Mouse (Mus musculus) liver, embryonic 12.5 days (tissue): Measurements from ENCODE around the gene Rab12. TPM values are rescaled to one million over a fixed set of nuclear protein-coding genes. Genes with fewer than 3 reads are reported as not detected.
"Not testable (repeated sequence)": the region's sequence is repeated elsewhere in the genome, so short reads cannot be mapped to it uniquely, and the experiment has no call there.

Experiments used
- ATAC-seq: fragments of 200-750 bp; cut with Nextera tagmentation; 2 replicates; pipeline ENCODE4 v1.8.0; 2017; ENCODE audit warnings: moderate number of reproducible peaks, mild to moderate bottlenecking, moderate library complexity
- H3K27ac ChIP-seq: fragments of 300-500 bp; sonication (generic); 2 replicates; pipeline ENCODE4 v1.5.1; 2016; ENCODE audit warnings: mild to moderate bottlenecking
- H3K27me3 ChIP-seq: fragments of 300-500 bp; sonication (generic); replicated peaks from 2 replicates; pipeline ENCODE4 v1.6.1; 2016; ENCODE audit warnings: mild to moderate bottlenecking, moderate library complexity
- H3K36me3 ChIP-seq: fragments of 300-500 bp; sonication (generic); 2 replicates; pipeline ENCODE4 v1.6.1; 2016; ENCODE audit warnings: mild to moderate bottlenecking, moderate library complexity
- H3K4me1 ChIP-seq: fragments of 300-500 bp; sonication (generic); 2 replicates; pipeline ENCODE4 v1.6.1; 2016
- H3K4me2 ChIP-seq: fragments of 300-500 bp; sonication (generic); 2 replicates; pipeline ENCODE4 v1.6.1; 2016; ENCODE audit warnings: mild to moderate bottlenecking, moderate library complexity
- H3K4me3 ChIP-seq: fragments of 300-500 bp; sonication (generic); 2 replicates; pipeline ENCODE4 v1.5.1; 2016; ENCODE audit warnings: mild to moderate bottlenecking, moderate library complexity
- H3K9ac ChIP-seq: fragments of 300-500 bp; sonication (generic); 2 replicates; pipeline ENCODE4 v1.6.1; 2016; ENCODE audit warnings: mild to moderate bottlenecking, moderate library complexity
- H3K9me3 ChIP-seq: fragments of 300-500 bp; sonication (generic); replicated peaks from 2 replicates; pipeline ENCODE4 v1.6.1; 2016; ENCODE audit warnings: mild to moderate bottlenecking, moderate library complexity
- WGBS: fragments of 180-500 bp; shearing (Covaris S2); methylation state at CpG from one replicate; pipeline ENCODE4 v1.1.7; 2016; ENCODE audit not compliant: insufficient replicate concordance; 5-methylcytosine and 5-hydroxymethylcytosine counted together
- polyA plus RNA-seq: library from polyadenylated mRNA; unstranded; fragments of >200 nt; fragmentation: Nextera tagmentation; extraction: Ambion mirVana; gene quantifications from 2 replicates; pipeline ENCODE4 v1.2.1, GENCODE M21; 2016

The Rab12 gene
- polyA plus RNA-seq, result 12.4 and 14.7 TPM in 2 replicates

GRCm38 (mm10) chr17:66519554-66520553 lies at the start of gene Rab12:
Gene Rab12, minus strand, starts transcription at chr17:66519729.
- Histone ChIP-seq H3K9me3 (no peaks in the 10 kb centered on the region), H3K27ac (peak within 1 kb of the TSS; percentile 67), H3K4me1 (peaks cover 27% of the 10 kb centered on the region), H3K9ac (peak within 1 kb of the TSS; percentile 94), H3K27me3 (no peaks in the 10 kb centered on the region), H3K36me3 (peaks cover 7% of the 10 kb centered on the region; the same call in 1 of the 2 replicates), H3K4me2 (peak within 1 kb of the TSS; percentile 80), H3K4me3 (peak within 1 kb of the TSS; percentile 96)
- WGBS, result 10% methylated on average over 48 of the region's 71 CpGs
- ATAC-seq, result peak; percentile 91

GRCm38 (mm10) chr17:66564213-66564612 lies 44.7 kb upstream of the Rab12 start:
- 54% methylated on average over 7 of the region's 7 CpGs for WGBS
- H3K27me3 ChIP-seq, result no peaks in the 10 kb centered on the region
- no peak overlapping the region for H3K9ac ChIP-seq
- H3K36me3 ChIP-seq, result no peaks in the 10 kb centered on the region
- H3K4me2 ChIP-seq, result no peak overlapping the region
- ATAC-seq, result no peak
- H3K27ac ChIP-seq, result no peak overlapping the region
- no peak overlapping the region for H3K4me3 ChIP-seq
- H3K4me1 ChIP-seq, result no peaks in the 10 kb centered on the region
- H3K9me3 ChIP-seq, result 0 out of 2 replicates have a peak, but pooled peaks cover 6% of the 10 kb centered on the region

GRCm38 (mm10) chr17:66563551-66563950 lies 44.0 kb upstream of the Rab12 start:
- 37% methylated on average over 1 of the region's 1 CpGs for WGBS
- no peaks in the 10 kb centered on the region for H3K27me3 ChIP-seq
- H3K4me1 ChIP-seq, result no peaks in the 10 kb centered on the region
- H3K4me3 ChIP-seq, result no peak overlapping the region
- H3K27ac ChIP-seq, result no peak overlapping the region
- H3K9me3 ChIP-seq, result 0 out of 2 replicates have a peak, but pooled peaks cover 6% of the 10 kb centered on the region
- ATAC-seq, result no peak
- H3K9ac ChIP-seq, result no peak overlapping the region
- no peak overlapping the region for H3K4me2 ChIP-seq
- H3K36me3 ChIP-seq, result no peaks in the 10 kb centered on the region

GRCm38 (mm10) chr17:66561380-66561779 lies 41.9 kb upstream of the Rab12 start:
- no peak for ATAC-seq
- H3K36me3 ChIP-seq, result no peaks in the 10 kb centered on the region
- H3K9ac ChIP-seq, result no peak overlapping the region
- WGBS, result 34% methylated on average over 2 of the region's 2 CpGs
- no peak overlapping the region for H3K27ac ChIP-seq
- H3K4me2 ChIP-seq, result no peak overlapping the region
- 0 out of 2 replicates have a peak, but pooled peaks cover 6% of the 10 kb centered on the region for H3K9me3 ChIP-seq
- no peaks in the 10 kb centered on the region for H3K27me3 ChIP-seq
- H3K4me1 ChIP-seq, result no peaks in the 10 kb centered on the region
- H3K4me3 ChIP-seq, result no peak overlapping the region

- Histone ChIP-seq H3K4me1 (no peaks in the 10 kb centered on the region), H3K36me3 (no peaks in the 10 kb centered on the region), H3K27me3 (no peaks in the 10 kb centered on the region), H3K9ac (no peak overlapping the region), H3K9me3 (no peaks in the 10 kb centered on the region), H3K4me3 (no peak overlapping the region), H3K4me2 (no peak overlapping the region), H3K27ac (no peak overlapping the region)
- ATAC-seq, result no peak
- 79% methylated on average over 17 of the region's 17 CpGs for WGBS
These were observed 39.1 kb upstream of the Rab12 start for GRCm38 (mm10) chr17:66558404-66559317.

DNA sequence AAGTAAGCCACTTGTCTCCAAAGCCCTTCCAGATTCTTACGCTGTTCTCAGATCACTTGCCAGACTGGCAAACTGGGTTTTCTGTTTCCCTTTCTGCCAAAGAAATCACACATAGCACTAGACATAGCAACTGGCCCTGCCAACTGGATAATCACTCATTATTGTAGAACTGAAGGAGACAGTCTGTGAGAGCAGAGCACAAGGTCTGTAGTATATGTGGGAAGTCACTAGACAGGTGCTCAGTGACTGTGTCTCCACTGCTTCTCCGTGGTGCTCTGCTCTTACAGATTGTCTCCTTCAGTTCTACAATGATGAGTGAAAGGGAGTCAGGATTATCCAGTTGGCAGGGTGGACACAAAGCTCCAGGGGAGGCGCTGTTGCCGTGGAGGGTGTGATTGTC lies 33.2 kb upstream of the Rab12 start:
- H3K4me1 ChIP-seq, result no peaks in the 10 kb centered on the region
- no peak for ATAC-seq
- 68% methylated on average over 4 of the region's 4 CpGs for WGBS

GRCm38 (mm10) chr17:66550486-66550885 lies 31.0 kb upstream of the Rab12 start:
- Histone ChIP-seq H3K4me1 (no peaks in the 10 kb centered on the region), H3K9ac (no peak overlapping the region), H3K4me2 (no peak overlapping the region), H3K27me3 (no peaks in the 10 kb centered on the region), H3K9me3 (0 out of 2 replicates have a peak, but pooled peaks cover 5% of the 10 kb centered on the region), H3K27ac (no peak overlapping the region), H3K36me3 (no peaks in the 10 kb centered on the region), H3K4me3 (no peak overlapping the region)
- 74% methylated on average over 5 of the region's 5 CpGs for WGBS
- no peak for ATAC-seq

More for the DNA sequence above, 33.2 kb upstream of the Rab12 start:
- Histone ChIP-seq H3K27me3 (no peaks in the 10 kb centered on the region), H3K4me2 (no peak overlapping the region), H3K9me3 (0 out of 2 replicates have a peak, but pooled peaks cover 5% of the 10 kb centered on the region), H3K36me3 (no peaks in the 10 kb centered on the region), H3K4me3 (no peak overlapping the region), H3K9ac (no peak overlapping the region), H3K27ac (no peak overlapping the region)

DNA sequence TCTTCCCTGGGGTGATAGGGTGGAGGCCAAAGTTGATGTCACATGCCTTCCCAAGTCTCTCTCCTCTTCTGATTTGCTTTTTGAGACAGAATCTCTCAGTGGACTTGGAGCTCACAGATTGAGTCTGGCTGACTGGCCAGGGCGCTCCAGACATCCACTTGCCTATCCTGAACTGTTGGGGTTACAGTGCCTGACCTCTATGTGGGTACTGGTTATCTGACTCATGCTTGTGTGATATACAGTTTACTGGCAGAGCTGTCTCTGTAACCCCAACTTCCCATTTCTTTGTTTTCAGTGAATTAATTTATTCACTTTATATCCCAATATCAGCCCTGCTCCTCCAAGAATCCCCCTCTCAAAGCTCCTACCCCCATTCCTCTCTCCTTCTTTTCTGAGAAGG lies 12.8 kb upstream of the Rab12 start:
- Histone ChIP-seq H3K4me3 (no peak overlapping the region), H3K27me3 (no peaks in the 10 kb centered on the region), H3K9me3 (peaks cover 6% of the 10 kb centered on the region; the same call in 1 of the 2 replicates), H3K36me3 (no peaks in the 10 kb centered on the region), H3K27ac (no peak overlapping the region), H3K4me2 (no peak overlapping the region), H3K9ac (no peak overlapping the region), H3K4me1 (no peaks in the 10 kb centered on the region)
- ATAC-seq, result no peak
- WGBS, result 58% methylated on average over 1 of the region's 1 CpGs

DNA sequence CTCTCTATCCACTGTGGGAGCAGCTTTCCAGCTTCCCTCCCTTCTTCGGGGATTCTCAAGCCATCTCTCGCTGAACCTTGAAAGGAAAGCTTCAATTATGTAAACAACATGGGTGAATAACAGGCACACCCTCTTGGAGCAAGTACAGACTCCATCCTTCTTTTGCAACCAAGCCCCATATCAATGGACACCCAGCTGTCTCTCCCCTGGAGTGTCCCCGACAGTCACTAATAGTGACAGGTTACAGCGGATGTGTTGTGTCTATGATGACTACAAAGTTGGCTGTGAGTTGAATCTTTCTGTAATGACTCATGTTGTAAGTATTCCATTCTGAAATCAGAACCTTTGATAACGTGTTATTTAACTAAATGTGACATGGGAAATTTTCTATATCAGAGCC lies 3.9 kb upstream of the Rab12 start:
- no peaks in the 10 kb centered on the region for H3K9me3 ChIP-seq
- no peaks in the 10 kb centered on the region for H3K27me3 ChIP-seq
- H3K4me2 ChIP-seq, result no peak overlapping the region
- no peaks in the 10 kb centered on the region for H3K36me3 ChIP-seq
- H3K27ac ChIP-seq, result no peak overlapping the region
- no peak overlapping the region for H3K9ac ChIP-seq
- 71% methylated on average over 5 of the region's 5 CpGs for WGBS
- no peak for ATAC-seq
- H3K4me3 ChIP-seq, result no peak overlapping the region
- H3K4me1 ChIP-seq, result peaks cover 10% of the 10 kb centered on the region

DNA sequence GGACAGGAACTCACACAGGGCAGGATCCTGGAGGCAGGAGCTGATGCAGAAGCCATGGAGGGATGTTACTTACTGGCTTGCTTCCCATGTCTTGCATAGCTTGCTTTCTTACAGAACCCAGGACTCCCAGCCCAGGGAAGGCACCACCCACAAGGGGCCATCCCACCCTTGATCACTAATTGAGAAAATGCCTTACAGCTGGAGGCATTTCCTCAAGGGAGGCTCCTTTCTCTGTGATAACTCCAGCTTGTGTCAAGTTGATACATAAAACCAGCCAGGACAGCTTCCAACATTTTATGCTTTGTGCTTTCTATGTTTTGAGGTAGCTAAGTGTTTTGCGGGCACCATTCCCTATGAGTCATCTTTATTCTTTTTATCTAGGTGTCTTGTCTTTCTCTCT lies 3.1 kb upstream of the Rab12 start:
- not testable (repeated sequence) for H3K4me3 ChIP-seq, H3K4me2 ChIP-seq, ATAC-seq, H3K27ac ChIP-seq, H3K9ac ChIP-seq, H3K27me3 ChIP-seq, H3K9me3 ChIP-seq, H3K36me3 ChIP-seq
- 70% methylated on average over 1 of the region's 1 CpGs for WGBS
- peaks cover 16% of the 10 kb centered on the region for H3K4me1 ChIP-seq

DNA sequence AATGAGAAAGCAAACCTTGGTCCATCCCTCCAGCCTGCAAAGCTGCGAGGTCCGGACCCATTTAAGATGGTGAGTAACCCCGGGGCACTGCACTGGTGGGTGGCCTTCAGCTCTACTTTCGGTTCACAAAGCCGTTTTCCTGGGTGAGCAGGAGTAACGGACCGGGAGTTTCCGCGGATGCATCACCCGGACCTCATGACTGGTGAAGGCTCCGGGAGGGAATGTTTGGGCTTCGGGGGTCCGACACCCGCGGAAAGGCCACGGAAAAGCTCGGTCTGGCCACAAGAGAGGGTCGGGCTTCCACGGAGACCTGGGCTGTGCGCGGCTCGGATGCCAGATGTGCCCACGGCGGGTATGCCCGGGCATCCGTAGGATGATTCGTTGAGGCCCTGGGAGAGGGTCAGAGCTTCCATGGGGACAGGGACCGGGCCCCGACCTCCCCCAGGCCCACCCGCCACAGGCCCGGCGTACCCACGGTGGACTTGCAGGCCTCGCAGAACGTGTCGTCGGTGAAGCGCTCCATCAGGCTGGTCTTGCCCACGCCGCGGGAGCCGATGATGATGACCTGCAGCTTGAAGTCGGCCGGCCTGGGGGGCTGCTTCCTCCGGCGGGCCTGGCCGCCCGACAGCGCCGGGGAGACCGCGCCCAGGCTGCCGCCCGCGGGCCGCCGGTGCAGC lies 514 bp downstream of the Rab12 start:
- under 1% methylated on average over 45 of the region's 57 CpGs for WGBS
- H3K27ac ChIP-seq, result peak overlapping the region; percentile 67

More for the DNA sequence above, 514 bp downstream of the Rab12 start:
- H3K4me2 ChIP-seq, result peak overlapping the region; percentile 80
- peaks cover 27% of the 10 kb centered on the region for H3K4me1 ChIP-seq
- peak overlapping the region; percentile 94 for H3K9ac ChIP-seq
- H3K27me3 ChIP-seq, result no peaks in the 10 kb centered on the region
- no peaks in the 10 kb centered on the region for H3K9me3 ChIP-seq
- H3K4me3 ChIP-seq, result peak overlapping the region; percentile 96
- peak; percentile 72 for ATAC-seq
- peaks cover 11% of the 10 kb centered on the region; the same call in 1 of the 2 replicates for H3K36me3 ChIP-seq
